Mouse (Mus musculus) heart, embryonic 15.5 days (tissue): ENCODE measurements around the gene Bhlhe41. TPM values are rescaled to one million over a fixed set of nuclear protein-coding genes. Genes with fewer than 3 reads are reported as not detected.
A peak's percentile ranks its signal among the peaks of the same experiment; 100 is the strongest.

ENCODE experiments used
- ATAC-seq: fragments of 200-750 bp; cut with Nextera tagmentation; replicated peaks from 2 replicates; pipeline ENCODE4 v1.8.0; 2017; ENCODE audit warnings: low read depth, moderate TSS enrichment; ENCODE audit not compliant: insufficient number of reproducible peaks, insufficient read depth, low FRiP score
- H3K27ac ChIP-seq: fragments of 300-500 bp; sonication (generic); 2 replicates; pipeline ENCODE4 v1.5.1; 2015; ENCODE audit warnings: mild to moderate bottlenecking, inconsistent platforms
- H3K27me3 ChIP-seq: fragments of 300-500 bp; sonication (generic); 2 replicates; pipeline ENCODE4 v1.6.1; 2015; ENCODE audit warnings: inconsistent platforms
- H3K36me3 ChIP-seq: fragments of 300-500 bp; sonication (generic); 2 replicates; pipeline ENCODE4 v1.6.1; 2015; ENCODE audit warnings: mild to moderate bottlenecking, inconsistent platforms
- H3K4me1 ChIP-seq: fragments of 300-500 bp; sonication (generic); replicated peaks from 2 replicates; pipeline ENCODE4 v1.6.1; 2015; ENCODE audit warnings: inconsistent platforms
- H3K4me2 ChIP-seq: fragments of 300-500 bp; sonication (generic); 2 replicates; pipeline ENCODE4 v1.6.1; 2015; ENCODE audit warnings: inconsistent platforms, mild to moderate bottlenecking, moderate library complexity
- H3K4me3 ChIP-seq: fragments of 300-500 bp; sonication (generic); 2 replicates; pipeline ENCODE4 v1.5.1; 2015; ENCODE audit warnings: mild to moderate bottlenecking, inconsistent platforms
- H3K9ac ChIP-seq: fragments of 300-500 bp; sonication (generic); 2 replicates; pipeline ENCODE4 v1.6.1; 2015; ENCODE audit warnings: mild to moderate bottlenecking, inconsistent platforms
- H3K9me3 ChIP-seq: fragments of 300-500 bp; sonication (generic); replicated peaks from 2 replicates; pipeline ENCODE4 v1.6.1; 2016; ENCODE audit warnings: inconsistent platforms
- WGBS: fragments of 180-500 bp; shearing (Covaris S2); methylation state at CpG from one replicate; pipeline ENCODE4 v1.1.7; 2015; ENCODE audit warnings: mixed read lengths; 5-methylcytosine and 5-hydroxymethylcytosine counted together
- polyA plus RNA-seq: library from polyadenylated mRNA; unstranded; fragments of >200 nt; fragmentation: Nextera tagmentation; extraction: Ambion mirVana; gene quantifications from 2 replicates; pipeline ENCODE4 v1.2.1, GENCODE M21; 2015

Gene Bhlhe41
- polyA plus RNA-seq, 1 experiment from 2014 or later, result 6.6 TPM

DNA sequence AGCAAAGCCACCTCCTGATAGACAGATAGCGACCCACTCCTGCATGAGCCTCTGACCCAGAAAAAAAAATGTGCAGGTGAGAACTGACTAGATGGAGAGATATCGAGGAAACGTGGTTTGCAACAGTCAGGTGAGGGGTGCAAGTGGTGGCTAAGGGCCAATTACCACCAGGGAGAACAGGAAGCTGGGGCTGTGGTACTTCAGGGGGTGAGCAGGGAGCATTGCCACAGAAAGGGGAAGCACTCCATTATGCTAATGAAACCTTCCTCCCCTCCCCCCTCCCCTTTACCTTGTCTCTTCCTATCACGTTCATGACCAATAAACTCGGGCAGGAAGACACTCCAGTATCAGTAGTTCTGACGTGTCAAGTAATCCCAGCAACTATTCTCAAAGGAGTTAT lies 30.0 kb downstream of the Bhlhe41 start:
- no peak for ATAC-seq
- 38% methylated on average over 6 of the region's 6 CpGs for WGBS

DNA sequence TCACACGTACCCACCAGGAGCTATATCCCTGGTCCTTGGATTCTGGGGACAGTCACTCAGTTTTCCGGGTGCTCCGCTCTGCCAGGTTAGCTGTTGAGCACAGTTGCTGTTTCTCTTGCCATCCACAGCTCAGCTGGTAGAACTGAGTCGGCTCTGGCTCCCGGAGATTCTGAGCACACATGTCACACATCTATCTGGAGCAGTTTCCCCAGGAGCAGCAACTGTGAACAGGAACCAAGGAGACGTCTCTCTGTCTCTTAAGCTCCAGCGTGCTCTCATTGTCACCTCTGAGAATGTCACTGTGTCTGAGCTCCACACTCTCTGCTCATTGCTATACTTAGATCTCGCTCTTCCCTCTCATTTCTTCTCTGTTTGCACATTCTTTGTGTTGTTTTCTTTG lies 32.4 kb downstream of the Bhlhe41 start:
- Histone ChIP-seq H3K4me3 (no peak overlapping the region), H3K9ac (no peak overlapping the region), H3K4me1 (peaks cover 12% of the 10 kb centered on the region), H3K27ac (0 out of 2 replicates have a peak overlapping the region, but pooled peaks have one; percentile 3), H3K27me3 (no peaks in the 10 kb centered on the region), H3K9me3 (no peaks in the 10 kb centered on the region), H3K36me3 (no peaks in the 10 kb centered on the region), H3K4me2 (no peak overlapping the region)
- 56% methylated on average over 8 of the region's 8 CpGs for WGBS
- no peak for ATAC-seq

More for the DNA sequence above, 30.0 kb downstream of the Bhlhe41 start:
- no peak overlapping the region for H3K4me3 ChIP-seq
- no peaks in the 10 kb centered on the region for H3K36me3 ChIP-seq
- H3K27ac ChIP-seq, result no peak overlapping the region
- no peak overlapping the region for H3K4me2 ChIP-seq
- no peaks in the 10 kb centered on the region for H3K9me3 ChIP-seq
- no peak overlapping the region for H3K9ac ChIP-seq
- no peaks in the 10 kb centered on the region for H3K27me3 ChIP-seq
- peaks cover 12% of the 10 kb centered on the region for H3K4me1 ChIP-seq

- ATAC-seq, result no peak
- H3K27me3 ChIP-seq, result no peaks in the 10 kb centered on the region
- 32% methylated on average over 9 of the region's 9 CpGs for WGBS
- H3K4me1 ChIP-seq, result peaks cover 12% of the 10 kb centered on the region
- H3K9me3 ChIP-seq, result no peaks in the 10 kb centered on the region
- peaks cover under 1% of the 10 kb centered on the region; the same call in 1 of the 2 replicates for H3K36me3 ChIP-seq
- no peak overlapping the region for H3K27ac ChIP-seq
- H3K4me3 ChIP-seq, result no peak overlapping the region
- no peak overlapping the region for H3K9ac ChIP-seq
- H3K4me2 ChIP-seq, result peak overlapping the region; percentile 42
Measured at GRCm38 (mm10) chr6:145830617-145831016, 34.7 kb downstream of the Bhlhe41 start.

DNA sequence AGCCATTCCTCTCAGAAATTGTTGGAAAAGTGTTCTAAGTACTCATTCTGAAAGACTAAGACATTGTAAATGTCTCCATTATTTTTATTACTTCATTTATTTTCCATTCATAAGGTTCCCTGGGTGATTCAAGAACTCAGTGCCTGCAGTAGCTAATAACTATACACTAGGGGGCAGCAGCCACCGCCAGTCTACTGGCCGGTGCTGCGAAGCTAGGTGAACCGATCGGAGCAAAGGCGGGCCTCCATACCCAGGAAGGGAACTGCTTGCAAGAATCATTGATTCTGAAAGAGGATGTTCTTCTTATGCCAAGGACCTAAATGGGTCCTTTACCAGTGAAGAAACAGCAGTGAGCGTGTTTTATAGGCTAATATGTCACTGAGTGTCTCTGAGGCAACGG lies 35.2 kb downstream of the Bhlhe41 start:
- no peak overlapping the region for H3K4me3 ChIP-seq
- H3K27me3 ChIP-seq, result no peaks in the 10 kb centered on the region
- peaks cover 12% of the 10 kb centered on the region for H3K4me1 ChIP-seq
- H3K4me2 ChIP-seq, result peak overlapping the region; percentile 42; the same call in 1 of the 2 replicates
- H3K9me3 ChIP-seq, result 0 out of 2 replicates have a peak, but pooled peaks cover 2% of the 10 kb centered on the region
- no peak for ATAC-seq
- H3K9ac ChIP-seq, result no peak overlapping the region
- peaks cover 6% of the 10 kb centered on the region; the same call in 1 of the 2 replicates for H3K36me3 ChIP-seq
- no peak overlapping the region for H3K27ac ChIP-seq
- WGBS, result 16% methylated on average over 8 of the region's 8 CpGs

- WGBS, result 74% methylated on average over 16 of the region's 16 CpGs
- H3K27me3 ChIP-seq, result no peaks in the 10 kb centered on the region
- no peak for ATAC-seq
- no peak overlapping the region for H3K4me2 ChIP-seq
- 0 out of 2 replicates have a peak, but pooled peaks cover 3% of the 10 kb centered on the region for H3K9me3 ChIP-seq
- H3K4me3 ChIP-seq, result no peak overlapping the region
- H3K27ac ChIP-seq, result no peak overlapping the region
- H3K9ac ChIP-seq, result no peak overlapping the region
- peaks cover 7% of the 10 kb centered on the region; the same call in 1 of the 2 replicates for H3K36me3 ChIP-seq
- H3K4me1 ChIP-seq, result peaks cover 12% of the 10 kb centered on the region
Measured at GRCm38 (mm10) chr6:145829062-145829835, 36.1 kb downstream of the Bhlhe41 start.

GRCm38 (mm10) chr6:145826305-145826704 lies 39.1 kb downstream of the Bhlhe41 start:
- Histone ChIP-seq H3K9me3 (0 out of 2 replicates have a peak, but pooled peaks cover 3% of the 10 kb centered on the region), H3K36me3 (peaks cover 7% of the 10 kb centered on the region), H3K9ac (no peak overlapping the region), H3K27me3 (no peaks in the 10 kb centered on the region), H3K27ac (no peak overlapping the region), H3K4me1 (peaks cover 22% of the 10 kb centered on the region), H3K4me2 (no peak overlapping the region), H3K4me3 (no peak overlapping the region)
- WGBS, result 90% methylated on average over 4 of the region's 4 CpGs
- ATAC-seq, result no peak

GRCm38 (mm10) chr6:145823588-145824234 lies 41.6 kb downstream of the Bhlhe41 start:
- H3K27ac ChIP-seq, result peak overlapping the region; percentile 5; the same call in 1 of the 2 replicates
- no peak overlapping the region for H3K9ac ChIP-seq
- 0 out of 2 replicates have a peak, but pooled peaks cover 3% of the 10 kb centered on the region for H3K9me3 ChIP-seq
- H3K4me2 ChIP-seq, result no peak overlapping the region
- peaks cover 9% of the 10 kb centered on the region for H3K36me3 ChIP-seq
- no peak overlapping the region for H3K4me3 ChIP-seq
- ATAC-seq, result no peak
- WGBS, result 39% methylated on average over 5 of the region's 5 CpGs
- H3K4me1 ChIP-seq, result peaks cover 17% of the 10 kb centered on the region
- no peaks in the 10 kb centered on the region for H3K27me3 ChIP-seq

GRCm38 (mm10) chr6:145823103-145823502 lies 42.3 kb downstream of the Bhlhe41 start:
- Histone ChIP-seq H3K9me3 (0 out of 2 replicates have a peak, but pooled peaks cover 3% of the 10 kb centered on the region), H3K27me3 (no peaks in the 10 kb centered on the region), H3K9ac (no peak overlapping the region), H3K36me3 (peaks cover 9% of the 10 kb centered on the region), H3K4me1 (peaks cover 17% of the 10 kb centered on the region), H3K27ac (peak overlapping the region; percentile 5; the same call in 1 of the 2 replicates), H3K4me2 (no peak overlapping the region; the same call in 1 of the 2 replicates), H3K4me3 (no peak overlapping the region)
- ATAC-seq, result peak; percentile 72; the same call in 1 of the 2 replicates
- WGBS, result 43% methylated on average over 6 of the region's 6 CpGs

GRCm38 (mm10) chr6:145822218-145822617 lies 43.1 kb downstream of the Bhlhe41 start:
- ATAC-seq, result no peak
- Histone ChIP-seq H3K4me2 (no peak overlapping the region), H3K36me3 (peaks cover 14% of the 10 kb centered on the region), H3K9ac (no peak overlapping the region), H3K4me3 (no peak overlapping the region), H3K27me3 (no peaks in the 10 kb centered on the region), H3K27ac (no peak overlapping the region), H3K9me3 (0 out of 2 replicates have a peak, but pooled peaks cover 3% of the 10 kb centered on the region), H3K4me1 (peaks cover 17% of the 10 kb centered on the region)
- WGBS, result 69% methylated on average over 5 of the region's 5 CpGs

DNA sequence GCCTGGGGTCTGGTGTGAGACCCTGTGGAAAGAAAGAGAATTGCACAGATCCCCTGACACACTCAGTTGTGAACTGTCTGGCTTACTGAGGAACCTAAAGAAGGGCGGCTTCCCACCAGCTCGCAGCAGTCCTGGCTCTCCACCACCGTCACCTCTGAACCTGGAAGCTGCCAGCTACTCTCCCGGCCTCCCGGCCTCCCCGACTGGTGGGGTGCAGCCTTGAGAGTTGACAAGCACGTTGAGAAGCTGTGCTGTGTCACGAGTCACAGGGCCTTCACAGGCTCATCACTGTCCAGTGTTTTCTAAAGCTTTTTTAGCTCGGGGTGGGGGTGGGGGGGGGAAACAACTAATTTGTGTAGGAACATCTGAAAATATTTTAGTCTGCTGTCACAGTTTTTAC lies 46.2 kb downstream of the Bhlhe41 start:
- Histone ChIP-seq H3K9me3 (no peaks in the 10 kb centered on the region), H3K27me3 (no peaks in the 10 kb centered on the region), H3K27ac (no peak overlapping the region), H3K9ac (no peak overlapping the region), H3K4me1 (peaks cover 20% of the 10 kb centered on the region), H3K4me3 (no peak overlapping the region), H3K4me2 (no peak overlapping the region), H3K36me3 (peaks cover 26% of the 10 kb centered on the region)
- ATAC-seq, result no peak
- 69% methylated on average over 9 of the region's 9 CpGs for WGBS

- no peak overlapping the region for H3K27ac ChIP-seq
Measured at GRCm38 (mm10) chr6:145815200-145815599, 50.2 kb downstream of the Bhlhe41 start.

More at GRCm38 (mm10) chr6:145815200-145815599, 50.2 kb downstream of the Bhlhe41 start:
- Histone ChIP-seq H3K4me2 (no peak overlapping the region), H3K27me3 (no peaks in the 10 kb centered on the region), H3K4me1 (peaks cover 11% of the 10 kb centered on the region; the same call in 1 of the 2 replicates), H3K4me3 (no peak overlapping the region), H3K9me3 (no peaks in the 10 kb centered on the region), H3K36me3 (peaks cover 35% of the 10 kb centered on the region), H3K9ac (no peak overlapping the region)
- WGBS, result 38% methylated on average over 15 of the region's 15 CpGs
- no peak for ATAC-seq
